Mouse (Mus musculus): ENCODE measurements around the gene Scube1.
A peak's percentile ranks its signal among the peaks of the same experiment; 100 is the strongest.

Gene Scube1

DNA sequence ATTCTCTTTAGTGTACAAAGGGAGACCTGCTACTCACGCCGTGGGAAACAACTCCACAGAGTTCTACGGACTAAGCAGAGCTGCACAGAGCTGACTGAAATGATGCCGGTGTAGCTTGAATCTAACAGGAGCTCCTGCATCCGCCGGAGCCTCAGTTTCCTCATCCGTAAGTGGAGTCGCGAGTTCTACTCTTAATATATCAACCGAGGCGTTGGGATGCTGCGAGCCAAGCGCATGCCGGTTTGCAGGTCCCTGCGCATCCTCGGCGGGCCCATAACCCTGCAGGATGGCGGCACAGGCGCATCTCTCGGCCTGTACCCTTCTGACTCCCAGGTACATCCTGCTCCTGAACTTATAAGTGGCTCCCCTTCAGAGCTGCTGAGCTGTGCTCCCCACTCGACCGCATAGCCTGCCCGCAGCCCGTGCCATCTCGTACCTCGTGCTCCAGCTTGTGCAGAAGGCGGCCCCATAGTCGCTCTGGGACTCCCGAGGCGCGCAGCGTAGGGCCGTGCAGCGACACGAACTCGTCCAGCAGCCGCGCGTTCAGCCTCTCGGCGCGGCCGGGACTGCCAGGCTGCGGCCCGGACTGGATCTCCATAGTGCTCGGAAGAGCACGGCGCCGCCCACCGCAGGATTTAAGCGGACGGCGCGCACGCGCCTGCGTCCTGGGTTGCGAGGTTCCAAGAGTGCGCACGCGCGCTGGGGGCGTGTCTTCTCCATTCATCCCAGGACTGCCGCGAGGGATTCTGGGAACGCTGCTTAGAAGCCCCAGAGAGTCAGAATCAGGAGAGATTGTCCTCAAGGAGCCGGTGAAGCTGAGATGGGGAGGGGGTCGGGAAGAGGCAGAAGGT is 130.1 kb downstream of the Scube1 start, which contains the start of gene Ttll12:
Gene Ttll12 (minus strand): TSS at position 645 of the 851 bp plus-strand sequence.
- DNase-seq, result peak; percentile 96 to 99

DNA sequence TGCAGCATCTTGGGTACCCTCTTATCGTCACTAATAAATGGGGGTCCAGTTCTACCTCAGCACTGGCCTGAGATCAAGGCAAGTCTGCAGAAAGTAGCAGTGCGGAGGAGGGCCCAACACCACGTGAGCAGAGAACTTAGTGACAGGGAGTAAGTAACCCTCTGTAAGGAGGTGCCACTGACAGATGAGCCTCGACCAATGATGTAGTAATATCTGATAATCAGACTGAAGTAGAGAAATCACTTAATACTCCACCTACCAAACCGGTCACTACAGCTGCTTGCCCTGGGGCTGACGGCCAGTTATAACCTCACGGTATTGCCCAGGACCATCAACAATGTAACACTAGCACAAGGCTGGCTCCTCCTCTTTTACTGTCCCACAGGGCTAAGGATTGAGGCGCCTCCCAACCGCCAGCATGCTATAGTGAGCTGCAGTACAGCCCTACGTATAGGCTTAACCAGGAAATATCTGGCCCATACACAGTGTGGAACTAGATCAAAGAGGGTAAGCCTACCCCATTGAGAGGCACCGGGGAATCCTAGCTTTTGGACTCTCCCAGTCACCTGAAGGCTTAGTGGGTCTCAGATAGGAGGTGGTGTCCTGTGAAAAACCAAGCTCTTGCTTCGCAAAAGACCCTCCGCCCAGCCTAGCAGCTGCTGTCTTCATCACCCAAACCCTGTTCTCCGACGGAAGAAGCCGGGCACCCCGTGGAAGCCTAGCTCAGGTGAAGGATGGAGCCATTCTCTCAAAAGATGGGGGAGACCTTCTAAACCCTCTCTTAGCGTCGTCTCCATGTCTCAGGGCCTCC is 130.9 kb downstream of the Scube1 start:
- DNase-seq, result no peak

DNA sequence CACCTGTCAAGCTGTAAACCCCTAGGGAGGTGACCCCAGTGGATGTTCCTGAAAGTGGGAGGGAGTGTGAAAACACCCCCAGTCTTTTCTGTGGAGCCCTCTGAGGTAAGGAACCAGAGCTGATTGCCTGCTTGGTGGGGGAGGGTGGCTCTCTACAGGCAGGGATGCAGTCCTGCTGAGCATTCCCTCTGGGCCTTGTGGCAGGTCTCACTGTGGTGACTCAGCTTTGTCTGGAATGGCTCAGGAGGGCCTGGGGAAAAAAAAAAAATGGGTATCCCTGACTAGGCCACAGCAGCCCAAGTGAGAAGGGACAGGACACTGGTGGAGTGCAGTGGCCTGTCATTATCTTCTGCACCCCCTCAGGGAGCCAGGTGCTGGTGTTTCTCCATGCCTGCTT is 131.6 kb downstream of the Scube1 start:
- no peak for DNase-seq

DNA sequence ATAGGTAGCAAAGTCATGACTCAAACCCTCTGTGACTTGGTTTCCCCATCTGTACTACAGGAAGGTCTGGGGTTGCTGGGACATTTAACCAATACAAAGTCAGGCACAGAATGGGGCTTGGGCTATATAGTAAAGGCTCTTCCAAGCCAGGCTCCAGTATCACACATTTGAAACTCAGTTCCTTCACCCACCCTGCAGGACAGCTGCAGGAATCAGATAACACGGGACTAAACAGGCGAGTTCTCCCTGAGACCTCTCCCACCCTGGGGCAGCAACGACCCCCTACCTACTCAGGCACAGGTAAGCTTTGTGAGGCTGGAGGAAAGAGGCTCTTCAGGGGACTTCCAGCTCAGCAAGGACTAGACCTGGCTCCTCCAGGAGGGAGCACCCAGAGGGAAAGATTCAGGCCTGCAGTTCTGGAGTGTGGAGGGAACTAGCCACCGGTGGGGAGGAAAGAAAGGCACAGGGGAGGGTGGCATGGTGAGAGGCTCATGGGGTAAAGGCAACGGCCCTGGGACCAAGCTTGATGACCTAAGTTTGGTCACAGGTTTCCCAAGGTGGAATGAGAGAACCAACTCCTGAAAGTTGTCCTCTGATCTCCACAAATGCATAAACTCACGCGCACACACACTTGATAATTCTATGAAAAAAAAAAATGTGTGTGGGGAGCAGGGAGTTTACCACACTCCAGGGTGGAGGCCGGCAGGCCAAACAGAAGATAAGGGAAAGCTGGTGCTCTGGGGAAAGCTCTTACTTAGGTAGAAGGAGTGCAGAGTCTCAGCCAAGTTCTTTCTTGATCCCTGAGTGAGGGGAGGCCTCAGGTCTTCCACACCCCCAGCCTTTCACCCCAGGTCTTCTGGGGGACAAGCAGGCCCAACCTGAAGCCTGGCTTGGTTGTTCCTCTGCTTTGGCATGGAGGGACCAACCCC is 132.3 kb downstream of the Scube1 start:
- DNase-seq, result no peak

DNA sequence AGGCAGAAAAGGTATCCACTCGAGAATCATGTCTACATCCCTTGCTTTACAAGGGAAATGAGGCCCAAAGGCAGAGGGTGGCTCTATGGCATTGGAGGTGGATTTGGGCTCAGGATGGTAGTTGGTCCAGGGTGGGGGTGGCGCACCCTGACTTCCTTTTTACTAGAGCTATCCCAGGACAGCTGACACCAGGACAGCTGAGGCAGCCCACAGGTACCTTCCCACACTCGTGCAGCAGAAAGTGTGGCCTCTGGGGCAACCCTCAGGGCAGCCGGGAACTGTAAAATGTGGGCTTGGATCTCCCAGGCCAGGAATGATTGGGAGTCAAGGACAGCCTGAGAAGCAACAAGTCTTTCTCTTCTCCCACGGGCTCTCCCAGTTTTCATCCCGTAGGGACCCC is 133.1 kb downstream of the Scube1 start:
- DNase-seq, result no peak

DNA sequence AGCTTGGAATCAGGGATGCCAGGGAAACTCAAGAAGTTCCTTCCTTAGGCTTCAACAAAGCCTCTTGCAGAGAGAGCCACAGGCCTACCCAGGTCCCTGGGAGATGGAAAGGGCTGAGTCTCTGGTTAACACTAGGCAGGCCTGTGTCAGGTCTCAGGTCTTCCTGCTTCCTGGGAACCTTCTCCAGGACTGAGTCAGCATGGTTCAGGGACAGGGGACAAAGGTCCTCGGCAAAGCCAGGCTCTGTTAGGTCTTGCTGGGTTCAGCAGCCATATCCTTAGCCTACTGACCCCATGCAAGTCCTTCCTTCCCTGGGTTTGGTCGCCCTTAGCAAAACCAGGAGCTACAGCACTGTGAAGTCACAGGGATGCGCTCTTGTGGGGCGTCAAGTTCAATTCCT is 134.0 kb downstream of the Scube1 start:
- no peak for DNase-seq

DNA sequence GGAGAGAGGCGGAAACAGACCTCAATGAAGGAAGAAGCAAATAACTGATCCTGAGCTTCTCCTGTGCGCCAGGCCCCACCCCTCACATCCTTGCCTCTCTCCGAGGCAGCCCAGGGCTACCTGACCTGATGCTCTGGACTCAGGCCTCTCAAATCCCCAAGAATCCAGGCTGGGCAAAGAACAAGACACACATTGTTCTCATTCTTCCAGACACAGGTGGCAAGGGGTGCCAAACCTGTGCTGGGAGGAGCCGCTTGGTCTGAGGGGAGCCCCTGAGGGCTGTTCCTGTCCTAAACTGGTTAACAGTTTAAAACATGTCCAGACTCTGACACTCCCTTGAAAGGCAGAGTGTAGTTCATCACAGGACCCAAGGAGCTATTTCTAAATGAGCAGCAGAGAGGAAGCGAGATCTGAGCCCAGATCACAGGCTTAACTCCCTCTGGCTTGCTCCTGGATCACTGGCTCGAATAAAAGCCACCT is 140.0 kb downstream of the Scube1 start:
- no peak for DNase-seq

DNA sequence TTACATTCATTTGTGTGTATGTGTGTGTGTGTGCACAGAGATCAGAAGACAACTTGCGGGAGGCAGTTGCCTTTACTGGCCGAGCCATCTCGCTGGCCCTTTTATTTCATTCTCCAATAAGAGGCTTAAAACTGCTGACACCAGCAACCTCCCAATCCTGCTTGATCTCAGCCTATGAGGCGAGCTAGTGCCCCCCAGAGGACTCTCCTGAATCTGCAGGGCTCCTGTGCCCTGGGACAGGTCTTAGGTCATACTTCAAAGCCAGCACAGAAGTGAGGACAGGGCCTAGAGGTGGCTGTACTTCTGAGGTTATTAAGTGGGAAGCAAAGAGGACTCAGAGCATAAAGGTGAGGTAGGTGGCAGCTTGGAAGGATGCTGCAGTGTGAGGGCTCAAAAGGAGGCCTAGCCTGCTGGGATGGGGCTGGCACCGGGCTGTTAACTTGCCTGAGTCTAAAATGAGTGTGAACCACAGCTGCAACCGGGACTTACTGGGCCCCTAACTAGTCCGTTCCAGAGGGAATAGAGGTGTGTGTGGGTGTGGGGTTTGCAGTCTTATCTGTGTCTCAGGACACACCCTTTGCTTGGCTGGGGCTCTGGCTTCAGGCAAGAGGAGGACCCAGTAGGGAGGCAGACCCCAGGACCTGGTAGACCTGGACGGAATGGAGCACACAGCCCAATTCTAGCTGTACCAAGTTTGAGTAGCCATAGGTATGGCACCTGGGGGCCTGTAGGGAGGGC is 141.2 kb downstream of the Scube1 start:
- DNase-seq, result peak; percentile 71 to 80

DNA sequence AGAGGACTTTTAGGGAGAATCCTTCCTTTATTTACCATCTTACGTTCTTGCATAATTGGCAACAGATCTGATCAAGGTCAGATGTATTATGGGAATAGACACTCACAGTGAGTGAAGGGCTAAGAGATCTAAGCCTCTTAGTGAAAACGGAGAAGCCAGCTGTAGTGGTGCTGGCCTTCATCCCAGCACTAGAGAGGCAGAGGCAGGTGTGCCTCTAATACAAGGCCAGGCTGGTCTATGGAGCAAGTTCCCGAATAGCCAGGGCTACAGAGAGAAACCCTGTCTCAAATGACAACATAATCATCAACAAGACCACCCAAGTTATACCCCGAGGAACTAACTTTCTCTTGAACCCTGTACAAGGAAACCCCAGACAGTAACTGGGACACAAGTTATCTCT is 141.9 kb downstream of the Scube1 start:
- DNase-seq, result no peak

DNA sequence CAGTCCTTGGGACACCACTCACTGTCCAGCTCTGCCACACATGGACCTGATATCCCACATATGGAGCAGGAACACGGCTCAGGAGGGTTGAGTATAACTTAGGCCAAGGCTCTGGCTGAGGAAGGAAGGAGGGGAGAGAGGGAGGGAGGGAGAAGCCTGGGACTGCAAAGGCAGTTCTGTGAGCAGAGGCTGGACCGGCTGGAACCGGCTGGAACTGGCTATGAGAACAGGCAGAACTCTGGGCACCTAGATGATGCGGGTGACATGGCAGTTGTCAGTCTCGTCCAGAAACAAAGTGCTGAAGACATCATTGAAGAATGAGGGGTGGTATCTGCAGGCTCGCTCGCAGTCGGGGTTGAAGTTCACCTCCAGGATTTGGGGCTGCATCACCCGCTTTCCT is 148.2 kb downstream of the Scube1 start:
- peak in 1 of 2 experiments; percentile 26 for DNase-seq

DNA sequence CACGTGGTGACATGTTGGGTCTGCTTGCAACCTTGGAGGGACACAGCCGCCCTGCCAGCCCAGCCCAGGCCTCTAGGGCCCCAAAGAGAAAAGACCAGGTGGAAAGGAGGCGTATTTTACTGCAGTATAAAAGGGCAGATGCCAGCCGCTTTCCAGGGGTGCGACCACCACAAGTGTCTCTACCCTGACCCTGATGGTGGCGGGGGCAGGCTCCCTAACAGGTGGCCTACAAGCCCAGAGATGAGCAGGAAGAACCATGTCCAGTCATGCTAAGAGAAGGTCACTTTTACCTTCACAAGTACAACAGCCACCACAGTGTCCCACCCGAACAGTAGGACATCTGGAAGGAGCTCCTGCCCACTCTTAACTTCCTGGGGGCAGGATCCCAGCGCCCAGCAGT is 149.3 kb downstream of the Scube1 start:
- no peak for DNase-seq

DNA sequence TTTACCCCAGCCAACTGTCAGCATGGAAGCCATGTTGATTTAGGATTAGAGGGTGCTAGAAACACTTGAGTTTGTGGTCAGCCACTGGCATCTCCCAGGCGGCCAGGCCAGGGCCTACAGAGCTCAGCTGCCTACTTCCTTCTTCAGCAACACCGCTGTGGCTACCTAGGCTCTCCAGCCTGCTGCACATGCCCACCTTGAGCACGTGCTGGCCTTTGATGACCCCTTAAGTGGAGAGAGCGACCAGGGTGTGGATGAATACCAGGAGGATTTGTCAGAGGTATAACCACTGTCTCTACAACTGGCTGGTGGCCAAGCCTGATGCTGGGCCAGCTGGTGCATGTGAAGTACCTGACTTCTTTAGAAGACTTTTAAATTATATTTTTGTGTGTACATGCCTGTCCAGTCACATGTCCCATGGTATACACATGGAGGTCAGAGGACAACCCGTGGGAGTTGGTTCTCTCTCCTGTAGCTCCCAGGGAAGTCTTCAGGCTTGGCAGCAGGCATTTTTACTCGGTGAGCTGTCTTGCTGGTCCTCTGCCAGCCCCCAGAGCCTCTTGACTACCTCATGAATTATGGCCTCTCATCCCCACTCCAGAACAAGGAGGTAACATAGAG is 150.0 kb downstream of the Scube1 start:
- peak in 1 of 2 experiments; percentile 24 for DNase-seq

DNA sequence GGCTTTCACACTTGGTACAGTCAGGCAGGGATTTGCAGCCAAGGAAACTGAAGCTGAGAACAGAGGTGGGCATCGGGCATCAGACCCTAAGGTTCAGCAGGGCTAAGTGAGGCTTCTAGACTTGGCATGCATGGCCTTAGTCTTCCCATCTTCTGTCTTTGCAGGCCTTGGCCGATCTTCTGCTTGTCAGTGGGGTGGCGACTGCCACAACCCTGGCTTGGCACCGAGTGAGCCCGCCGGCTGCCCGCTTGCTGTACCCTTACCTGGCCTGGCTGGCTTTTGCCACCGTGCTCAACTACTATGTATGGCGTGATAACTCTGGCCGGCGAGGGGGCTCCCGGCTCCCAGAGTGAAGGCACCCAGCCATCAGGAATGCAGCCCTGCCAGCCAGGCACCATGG is 151.2 kb downstream of the Scube1 start:
- no peak for DNase-seq

DNA sequence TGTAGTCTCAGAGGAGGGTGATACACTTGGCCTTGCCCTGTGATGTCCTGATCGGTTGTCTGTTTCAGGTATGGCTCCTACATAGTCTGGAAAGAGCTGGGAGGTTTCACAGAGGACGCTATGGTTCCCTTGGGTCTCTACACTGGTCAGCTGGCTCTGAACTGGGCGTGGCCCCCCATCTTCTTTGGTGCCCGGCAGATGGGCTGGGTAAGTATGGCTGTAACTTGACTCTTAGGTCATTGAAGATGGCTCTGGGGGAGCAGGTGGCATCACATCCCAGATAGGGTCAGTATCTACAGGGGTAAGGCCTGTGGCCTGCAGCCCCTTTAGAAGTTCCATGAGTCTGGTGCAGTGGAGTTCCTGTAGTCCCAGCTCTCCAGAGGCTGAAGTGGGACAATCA is 152.7 kb downstream of the Scube1 start:
- DNase-seq, result no peak

DNA sequence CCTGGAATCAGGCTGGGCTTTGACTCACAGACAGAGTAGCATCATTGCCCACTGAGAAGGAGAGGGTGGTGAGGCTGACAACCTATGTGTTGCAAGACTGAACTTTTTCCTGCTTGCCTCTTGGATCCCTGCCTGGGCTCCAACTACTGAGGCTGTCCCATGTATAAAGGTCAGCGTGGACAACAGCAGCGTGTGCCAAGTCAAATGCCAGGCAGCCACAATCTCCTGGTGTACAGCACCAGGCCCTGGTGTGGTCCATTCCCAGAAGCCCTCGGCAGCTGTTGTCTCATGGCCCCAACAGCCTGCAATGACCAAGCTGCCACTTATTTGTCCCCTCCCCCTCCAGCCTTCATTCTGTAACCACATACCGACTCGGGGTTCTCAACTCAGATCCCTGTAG is 153.2 kb downstream of the Scube1 start:
- DNase-seq, result peak; percentile 75 to 85

DNA sequence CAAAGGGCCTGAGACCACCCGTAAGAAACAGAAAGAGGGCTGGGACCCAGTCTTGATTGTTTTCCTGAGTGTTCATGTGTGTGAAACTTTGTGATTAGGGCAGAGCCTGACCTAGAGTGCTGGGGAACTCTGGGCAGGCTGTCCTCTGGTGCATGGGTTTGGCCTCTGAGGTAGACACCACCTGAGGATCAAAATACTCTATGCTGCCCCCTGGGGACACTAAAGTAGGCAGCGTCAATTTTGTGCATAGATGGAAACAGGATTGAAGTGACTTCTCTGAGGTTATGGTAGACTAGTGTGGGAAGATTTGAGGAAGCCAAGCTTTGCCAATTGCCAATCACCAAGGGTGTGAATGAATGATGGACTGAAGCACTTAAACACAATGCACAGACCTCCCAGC is 154.2 kb downstream of the Scube1 start:
- DNase-seq, result peak in 1 of 2 experiments; percentile 28

DNA sequence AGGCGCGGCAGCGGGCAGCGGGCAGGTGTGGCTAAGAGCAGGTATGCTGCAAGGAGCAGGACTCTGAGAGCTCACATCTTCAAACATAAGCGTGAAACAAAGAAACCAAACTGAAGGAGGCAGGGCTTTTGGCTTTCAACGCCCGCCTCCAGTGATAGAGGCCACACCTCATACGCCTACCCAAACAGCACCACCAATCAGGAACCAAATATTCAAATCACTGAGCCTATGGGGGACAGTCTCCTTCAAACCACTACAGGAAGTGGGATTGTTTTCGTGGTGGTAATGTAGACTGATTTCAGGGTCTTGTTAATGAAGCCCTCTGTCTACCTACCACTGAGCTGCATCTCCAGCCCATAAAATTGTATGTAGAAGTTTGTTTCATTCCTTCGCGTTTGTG is 155.1 kb downstream of the Scube1 start:
- DNase-seq, result no peak

DNA sequence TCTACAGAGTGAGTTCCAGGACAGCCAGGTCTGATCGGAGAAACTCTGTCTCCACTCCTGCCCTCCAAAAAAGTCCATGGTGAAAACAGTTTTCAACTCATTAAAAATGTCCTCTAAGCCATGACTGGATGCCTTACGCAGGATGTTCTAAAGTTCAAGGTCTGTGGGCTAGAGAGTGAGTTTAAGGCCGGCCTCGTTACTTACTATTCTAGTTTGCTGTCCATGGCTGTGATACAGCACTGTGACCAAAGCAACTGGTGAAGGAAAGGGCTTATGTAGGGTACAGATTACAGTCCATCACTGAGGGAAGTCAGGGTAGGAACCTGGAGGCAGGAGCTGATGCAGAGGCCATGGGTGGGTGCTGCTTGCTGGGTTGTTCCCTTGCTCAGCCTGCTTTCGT is 156.3 kb downstream of the Scube1 start:
- DNase-seq, result no peak

DNA sequence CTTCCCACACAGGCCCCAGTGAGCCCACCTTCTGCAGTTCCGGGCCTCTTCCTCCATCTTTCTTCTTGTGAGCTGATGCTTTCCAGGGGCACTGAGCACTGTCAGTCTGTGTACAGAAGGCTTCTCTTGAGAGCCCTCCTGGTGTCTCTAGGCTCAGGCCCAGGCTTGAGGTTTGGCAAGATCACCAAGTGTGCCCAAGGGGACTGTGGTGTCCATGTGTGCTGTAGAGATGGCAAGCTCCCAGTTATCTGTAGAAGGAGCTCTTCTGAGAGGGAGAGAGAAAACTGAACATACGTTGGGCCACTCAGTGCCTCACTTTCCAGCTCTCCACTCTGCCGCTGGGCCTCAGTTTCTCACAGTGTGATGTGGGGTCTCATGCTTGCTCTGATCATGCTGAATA is 157.1 kb downstream of the Scube1 start:
- no peak for DNase-seq

DNA sequence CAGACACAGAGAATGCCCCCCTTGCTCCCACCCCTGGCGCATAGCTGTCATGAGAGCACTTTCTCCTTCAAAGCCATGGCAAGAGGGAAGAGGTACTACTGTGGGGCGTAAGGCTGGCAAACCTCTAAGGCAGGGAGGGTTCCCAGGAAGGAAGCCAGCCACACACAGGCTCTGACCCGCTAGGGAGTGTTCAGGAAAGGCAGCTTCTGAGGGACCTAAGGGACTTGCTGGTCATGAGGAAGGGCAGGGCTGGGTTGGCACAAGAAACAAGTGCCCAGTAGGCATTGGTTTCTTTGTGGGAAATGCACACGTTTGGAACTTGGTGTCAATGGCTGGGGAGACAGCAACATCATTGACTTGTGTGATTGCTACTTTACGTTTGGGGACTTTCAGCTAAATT is 158.8 kb downstream of the Scube1 start:
- DNase-seq, result no peak

DNA sequence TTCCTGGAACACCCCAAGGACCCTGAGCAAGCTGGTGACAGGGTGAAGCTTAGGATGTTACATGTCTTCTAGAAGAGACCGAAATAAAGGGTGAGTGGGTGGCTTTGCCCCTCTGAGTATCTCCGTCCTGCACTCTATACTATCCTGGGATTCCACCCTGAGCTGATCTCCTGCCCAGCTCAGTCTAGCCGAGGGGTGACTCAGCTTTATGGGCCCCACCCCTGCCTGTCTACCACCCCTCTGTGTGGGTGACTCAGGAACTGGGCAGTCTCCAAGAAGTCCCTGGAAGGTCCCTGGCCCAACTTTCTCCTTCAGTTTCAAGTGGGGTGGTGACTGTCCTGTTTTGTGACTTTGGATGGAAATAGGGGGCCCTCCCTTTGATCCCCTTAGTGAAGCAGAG is 159.4 kb downstream of the Scube1 start:
- no peak for DNase-seq
